Mouse (Mus musculus) embryonic facial prominence, embryonic 10.5 days (tissue): Measurements from ENCODE around the gene BC037034. TPM values are rescaled to one million over a fixed set of nuclear protein-coding genes. Genes with fewer than 3 reads are reported as not detected.

Experiments
- DNase-seq: peaks from one replicate; pipeline ENCODE4 v3.0.0-alpha.2; 2017; ENCODE audit warnings: low spot score
- H3K27ac ChIP-seq: fragments of 300-500 bp; sonication (generic); replicated peaks from 2 replicates; pipeline ENCODE4 v1.5.1; 2016; ENCODE audit warnings: mild to moderate bottlenecking
- H3K27me3 ChIP-seq: fragments of 300-500 bp; sonication (generic); replicated peaks from 2 replicates; pipeline ENCODE4 v1.6.1; 2016; ENCODE audit warnings: low read depth, mild to moderate bottlenecking; ENCODE audit not compliant: poor library complexity, severe bottlenecking
- H3K36me3 ChIP-seq: fragments of 300-500 bp; sonication (generic); replicated peaks from 2 replicates; pipeline ENCODE4 v1.6.1; 2016; ENCODE audit warnings: mild to moderate bottlenecking, moderate library complexity
- H3K4me1 ChIP-seq: fragments of 300-500 bp; sonication (generic); 2 replicates; pipeline ENCODE4 v1.6.1; 2016
- H3K4me3 ChIP-seq: fragments of 300-500 bp; sonication (generic); 2 replicates; pipeline ENCODE4 v1.5.1; 2016; ENCODE audit warnings: mild to moderate bottlenecking, moderate library complexity
- H3K9me3 ChIP-seq: fragments of 300-500 bp; sonication (generic); 2 replicates; pipeline ENCODE4 v1.6.1; 2016; ENCODE audit warnings: mild to moderate bottlenecking
- WGBS: fragments of 180-500 bp; shearing (Covaris S2); methylation state at CpG from one replicate; pipeline ENCODE4 v1.1.7; 2016; 5-methylcytosine and 5-hydroxymethylcytosine counted together
- polyA plus RNA-seq: library from polyadenylated mRNA; unstranded; fragments of >200 nt; fragmentation: Nextera tagmentation; extraction: Ambion mirVana; gene quantifications from 2 replicates; pipeline ENCODE4 v1.2.1, GENCODE M21; 2016

BC037034 gene
- polyA plus RNA-seq, result 5.7 and 6.1 TPM in 2 replicates

DNA sequence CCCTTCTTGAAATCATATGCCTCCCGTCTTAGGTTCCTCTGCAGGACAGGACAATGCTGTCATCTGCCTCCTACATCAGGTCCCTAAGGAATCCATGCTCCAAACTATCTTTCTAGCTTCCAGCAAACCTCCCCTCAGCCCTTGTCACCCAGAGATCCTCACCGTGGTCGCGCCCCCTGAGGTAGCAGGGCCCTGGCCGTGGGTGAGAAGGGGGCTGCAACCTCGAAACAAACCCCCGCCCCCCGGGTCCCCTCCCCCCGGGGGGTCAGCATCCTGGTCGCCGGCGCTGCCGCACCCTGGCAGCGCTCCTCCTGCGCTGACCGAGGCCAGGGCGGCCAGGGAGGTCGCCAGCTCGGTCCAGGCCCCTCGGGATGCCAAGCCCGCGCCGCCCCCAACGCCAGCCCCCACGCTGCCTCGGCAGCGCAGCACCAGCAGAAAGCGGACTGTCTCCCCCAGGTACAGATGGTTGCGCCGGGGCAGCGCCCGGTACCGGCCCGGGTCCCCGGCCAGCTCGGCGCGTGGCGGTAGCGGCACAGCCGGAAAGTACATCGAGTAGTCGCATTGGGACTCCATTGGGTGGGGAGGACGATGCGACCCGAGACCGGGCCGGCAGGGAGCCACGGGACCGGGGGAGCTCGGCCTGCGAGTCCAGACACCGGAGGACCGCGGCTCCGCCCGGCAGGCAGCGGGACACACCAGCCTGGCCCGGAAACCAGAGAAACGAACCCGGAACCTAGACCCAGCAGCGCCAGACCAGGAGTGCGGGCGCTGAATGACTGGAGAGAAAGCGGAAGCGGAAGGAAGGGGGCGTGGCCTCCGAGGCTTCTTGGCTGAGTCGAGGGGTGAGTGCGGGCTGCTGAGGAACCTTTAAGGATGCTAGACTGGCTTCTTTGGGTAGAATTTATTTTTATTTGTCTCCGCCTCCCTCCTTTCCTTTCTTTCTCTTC, at the start of gene BC037034:
Gene BC037034, minus strand, starts transcription at position 774 of the 947 bp plus-strand sequence.
- WGBS, result under 1% methylated on average over 70 of the region's 71 CpGs
- peaks cover 30% of the 10 kb centered on the region for H3K4me1 ChIP-seq
- DNase-seq, result peak; percentile 92
- H3K27ac ChIP-seq, result peak within 1 kb of the TSS; percentile 89
- H3K9me3 ChIP-seq, result no peaks in the 10 kb centered on the region
- H3K36me3 ChIP-seq, result peaks cover 59% of the 10 kb centered on the region
- no peaks in the 10 kb centered on the region for H3K27me3 ChIP-seq
- peak within 1 kb of the TSS; percentile 87 for H3K4me3 ChIP-seq

DNA sequence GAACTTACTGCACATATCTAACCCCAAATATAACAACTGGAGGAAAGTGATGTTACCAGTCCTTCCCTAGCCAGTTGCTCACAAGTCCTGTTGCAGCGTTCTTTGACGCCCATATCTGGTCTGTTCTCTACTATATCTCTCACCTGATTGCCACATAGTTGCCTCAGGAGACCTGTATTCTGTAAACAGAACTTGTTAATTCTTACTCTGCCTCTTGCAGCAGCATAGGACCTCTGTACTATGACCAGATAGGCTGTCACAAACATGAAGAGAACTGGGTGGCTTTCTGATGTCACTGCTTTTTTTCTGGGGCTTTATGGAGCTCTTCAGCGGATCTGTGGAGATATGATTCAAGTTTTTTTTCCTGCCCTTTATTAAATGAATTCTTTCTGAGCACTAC, 49.0 kb upstream of the BC037034 start:
- Histone ChIP-seq H3K27ac (no peak overlapping the region), H3K27me3 (no peaks in the 10 kb centered on the region), H3K4me1 (no peaks in the 10 kb centered on the region), H3K36me3 (no peaks in the 10 kb centered on the region), H3K4me3 (no peak overlapping the region), H3K9me3 (no peaks in the 10 kb centered on the region)
- 90% methylated on average over 3 of the region's 3 CpGs for WGBS
- DNase-seq, result no peak

DNA sequence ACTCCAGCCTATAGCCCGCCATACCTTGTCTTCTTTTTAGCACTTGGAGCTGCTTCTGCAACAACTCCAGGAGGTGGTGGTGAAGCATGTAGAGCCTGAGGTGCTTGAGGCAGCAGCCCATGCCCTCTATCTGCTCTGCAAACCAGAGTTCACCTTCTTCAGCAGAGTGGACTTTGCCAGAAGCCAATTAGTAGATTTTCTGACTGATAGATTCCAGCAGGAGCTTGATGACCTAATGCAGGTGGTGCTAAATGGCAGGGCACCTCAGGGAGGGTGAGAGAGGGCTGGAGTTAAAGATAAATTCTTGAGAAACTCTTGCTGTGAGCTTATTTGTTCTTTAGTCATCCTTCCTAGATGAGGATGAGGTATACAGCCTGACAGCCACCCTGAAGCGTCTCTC, 35.8 kb upstream of the BC037034 start:
- WGBS, result 84% methylated on average over 2 of the region's 2 CpGs
- Histone ChIP-seq H3K36me3 (no peaks in the 10 kb centered on the region), H3K4me3 (no peak overlapping the region), H3K27ac (no peak overlapping the region), H3K27me3 (no peaks in the 10 kb centered on the region), H3K9me3 (no peaks in the 10 kb centered on the region), H3K4me1 (no peaks in the 10 kb centered on the region)
- no peak for DNase-seq

GRCm38 (mm10) chr5:138294158-138294557, 30.3 kb upstream of the BC037034 start:
- H3K9me3 ChIP-seq, result no peaks in the 10 kb centered on the region
- H3K4me1 ChIP-seq, result no peaks in the 10 kb centered on the region
- H3K27ac ChIP-seq, result no peak overlapping the region
- H3K27me3 ChIP-seq, result no peaks in the 10 kb centered on the region
- no peaks in the 10 kb centered on the region for H3K36me3 ChIP-seq
- no peak overlapping the region for H3K4me3 ChIP-seq
- no peak for DNase-seq

- Histone ChIP-seq H3K9me3 (no peaks in the 10 kb centered on the region), H3K27ac (no peak overlapping the region), H3K4me1 (no peaks in the 10 kb centered on the region), H3K27me3 (no peaks in the 10 kb centered on the region), H3K4me3 (no peak overlapping the region), H3K36me3 (no peaks in the 10 kb centered on the region)
- WGBS, result 82% methylated on average over 1 of the region's 1 CpGs
- no peak for DNase-seq
Measured at GRCm38 (mm10) chr5:138291638-138292037, 27.8 kb upstream of the BC037034 start.

- H3K27ac ChIP-seq, result no peak overlapping the region
- H3K4me1 ChIP-seq, result no peaks in the 10 kb centered on the region
- 77% methylated on average over 3 of the region's 3 CpGs for WGBS
- no peaks in the 10 kb centered on the region for H3K9me3 ChIP-seq
- H3K4me3 ChIP-seq, result no peak overlapping the region
- no peaks in the 10 kb centered on the region for H3K36me3 ChIP-seq
- DNase-seq, result no peak
- H3K27me3 ChIP-seq, result no peaks in the 10 kb centered on the region
Measured at GRCm38 (mm10) chr5:138287861-138288260, 24.0 kb upstream of the BC037034 start.

DNA sequence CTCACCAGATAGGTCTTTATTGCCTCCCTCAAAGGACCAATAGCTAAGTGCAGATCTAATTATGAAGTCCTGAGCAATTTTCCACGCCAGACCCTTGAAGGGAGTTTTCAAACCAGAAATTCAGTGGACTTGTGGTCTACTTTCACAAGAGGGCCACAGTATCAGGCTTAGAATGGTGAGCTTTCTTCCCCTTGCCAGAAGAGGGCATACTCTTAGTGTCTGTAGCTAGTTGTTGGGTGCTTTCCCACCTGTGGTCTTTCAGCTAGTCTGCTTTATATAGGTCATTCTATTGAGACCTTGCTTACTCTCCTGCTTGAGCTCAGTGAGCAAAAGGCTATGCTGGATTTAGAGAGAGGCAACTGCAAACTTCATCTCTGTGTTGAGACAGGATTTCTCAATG, 19.7 kb upstream of the BC037034 start:
- H3K9me3 ChIP-seq, result peaks cover 9% of the 10 kb centered on the region
- H3K36me3 ChIP-seq, result peaks cover 2% of the 10 kb centered on the region
- no peak overlapping the region for H3K4me3 ChIP-seq
- 62% methylated on average over 1 of the region's 1 CpGs for WGBS
- H3K27me3 ChIP-seq, result peaks cover 12% of the 10 kb centered on the region
- H3K27ac ChIP-seq, result no peak overlapping the region
- H3K4me1 ChIP-seq, result peaks cover 12% of the 10 kb centered on the region
- DNase-seq, result no peak

DNA sequence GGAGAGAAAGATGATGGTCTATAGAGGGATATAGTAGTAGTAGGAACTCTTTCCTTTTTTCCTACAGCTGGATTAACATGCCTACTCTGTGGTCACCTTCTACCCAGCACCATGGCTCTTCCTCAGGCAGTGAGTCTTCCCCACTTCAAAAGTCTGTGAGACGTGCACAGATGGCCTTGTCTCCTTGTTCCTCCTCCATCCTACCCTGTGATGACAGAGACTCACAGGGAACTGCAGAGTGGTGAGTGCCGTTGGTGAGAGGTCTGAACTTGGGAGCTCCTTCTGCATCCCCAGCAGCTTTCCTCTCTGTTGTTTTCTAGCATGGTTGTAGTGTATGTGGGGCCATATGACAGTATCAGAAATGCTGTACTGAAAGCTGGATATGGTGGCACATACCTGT, 18.0 kb upstream of the BC037034 start:
- peaks cover 12% of the 10 kb centered on the region for H3K27me3 ChIP-seq
- H3K4me1 ChIP-seq, result peaks cover 29% of the 10 kb centered on the region
- WGBS, result 81% methylated on average over 2 of the region's 2 CpGs
- no peak overlapping the region for H3K27ac ChIP-seq
- H3K36me3 ChIP-seq, result peaks cover 19% of the 10 kb centered on the region
- no peak overlapping the region for H3K4me3 ChIP-seq
- peaks cover 9% of the 10 kb centered on the region for H3K9me3 ChIP-seq
- DNase-seq, result no peak

- no peak overlapping the region for H3K27ac ChIP-seq
- 91% methylated on average over 15 of the region's 15 CpGs for WGBS
- H3K9me3 ChIP-seq, result peaks cover 9% of the 10 kb centered on the region
- peaks cover 29% of the 10 kb centered on the region for H3K36me3 ChIP-seq
- H3K4me1 ChIP-seq, result peaks cover 39% of the 10 kb centered on the region
- no peak for DNase-seq
- H3K4me3 ChIP-seq, result no peak overlapping the region
- H3K27me3 ChIP-seq, result peaks cover 18% of the 10 kb centered on the region
Measured at GRCm38 (mm10) chr5:138280829-138281228, 17.0 kb upstream of the BC037034 start.

DNA sequence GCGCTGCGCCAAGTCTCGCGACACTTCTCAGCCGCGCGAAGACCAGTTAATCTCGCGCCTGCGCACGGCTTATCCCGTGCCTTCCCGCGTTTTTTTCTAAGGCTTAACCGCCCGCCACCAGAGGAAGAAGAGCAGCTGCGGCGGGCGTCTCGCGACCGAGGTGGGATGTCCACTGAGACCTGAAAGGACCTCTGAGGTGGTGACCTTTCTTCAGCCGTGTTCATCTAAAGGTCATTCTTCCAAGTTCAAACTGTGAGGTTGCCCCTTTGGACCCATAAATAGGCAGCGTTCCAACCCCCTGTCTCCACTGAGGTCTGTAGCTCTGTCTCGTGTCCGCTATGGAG, 16.6 kb upstream of the BC037034 start:
- peaks cover 43% of the 10 kb centered on the region for H3K4me1 ChIP-seq
- H3K4me3 ChIP-seq, result peak overlapping the region; percentile 86
- H3K9me3 ChIP-seq, result peaks cover 9% of the 10 kb centered on the region
- H3K36me3 ChIP-seq, result peaks cover 33% of the 10 kb centered on the region
- no peak for DNase-seq
- peaks cover 18% of the 10 kb centered on the region for H3K27me3 ChIP-seq
- peak overlapping the region; percentile 72 for H3K27ac ChIP-seq
- WGBS, result 21% methylated on average over 26 of the region's 26 CpGs

DNA sequence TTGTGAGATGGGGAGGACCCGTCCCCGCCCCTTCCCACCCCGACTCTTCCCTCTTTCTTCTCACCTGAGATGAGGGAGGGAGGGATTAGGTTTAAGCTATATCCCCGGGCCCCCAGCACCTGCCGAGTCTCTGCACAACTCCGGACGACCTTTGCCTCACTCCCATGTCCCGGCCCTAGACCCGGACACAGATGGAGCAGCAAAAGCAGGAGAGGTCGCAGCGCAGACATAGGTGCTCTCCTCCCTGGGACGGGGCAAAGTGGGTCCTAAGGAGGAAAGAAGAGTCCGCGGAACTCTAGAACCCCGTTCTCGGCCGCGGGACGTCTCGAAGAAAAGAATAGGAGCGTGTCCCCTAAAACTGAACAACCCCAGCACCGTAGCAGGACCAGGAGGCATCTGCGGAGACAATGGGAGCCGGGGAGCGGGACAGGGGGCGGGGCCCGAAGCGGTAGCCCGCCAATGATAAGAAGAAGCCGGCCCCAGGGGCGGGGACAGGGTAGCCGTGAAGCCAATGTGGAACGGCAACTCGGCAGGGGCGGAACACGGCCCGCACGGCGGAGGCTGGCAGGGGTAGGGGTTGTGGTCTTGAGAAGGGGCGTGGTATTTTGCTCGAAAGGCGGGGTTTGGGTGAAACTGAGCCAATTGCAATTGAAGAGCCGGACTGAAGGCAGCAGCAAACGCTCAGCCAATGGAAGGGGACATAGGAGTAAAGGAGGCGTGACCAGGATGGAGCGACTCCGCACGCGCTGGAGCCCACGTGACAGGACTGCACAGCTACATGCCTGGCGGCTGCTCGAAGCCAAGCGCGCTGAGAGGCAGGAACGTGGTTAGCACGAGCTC, 16.0 kb upstream of the BC037034 start, which contains the start of the genes Gm43720, Gpc2 and Stag3:
Gene Gm43720, minus strand, starts transcription at position 374 of the 840 bp plus-strand sequence.
Gene Gpc2, minus strand, starts transcription at position 421 of the 840 bp plus-strand sequence.
Gene Stag3, plus strand, starts transcription at position 656 of the 840 bp plus-strand sequence.
- peaks cover 18% of the 10 kb centered on the region for H3K27me3 ChIP-seq
- WGBS, result under 1% methylated on average over 56 of the region's 56 CpGs
- peak within 1 kb of the TSS; percentile 94 for H3K27ac ChIP-seq
- peaks cover 49% of the 10 kb centered on the region for H3K4me1 ChIP-seq
- peak within 1 kb of the TSS; percentile 86 for H3K4me3 ChIP-seq
- peaks cover 9% of the 10 kb centered on the region for H3K9me3 ChIP-seq
- DNase-seq, result peak; percentile 100
- peaks cover 39% of the 10 kb centered on the region for H3K36me3 ChIP-seq

GRCm38 (mm10) chr5:138277994-138278393, 14.2 kb upstream of the BC037034 start:
- Histone ChIP-seq H3K27ac (no peak overlapping the region), H3K4me3 (peak overlapping the region; percentile 86), H3K36me3 (peaks cover 50% of the 10 kb centered on the region), H3K27me3 (peaks cover 23% of the 10 kb centered on the region), H3K4me1 (peaks cover 66% of the 10 kb centered on the region), H3K9me3 (peaks cover 9% of the 10 kb centered on the region)
- no peak for DNase-seq
- whole genome bisulfite sequencing, result 91% methylated on average over 7 of the region's 7 CpGs
